Mouse (Mus musculus) lung, postnatal 25 days (tissue): ENCODE measurements around the gene Stard3.

ENCODE experiments used
- DNase-seq: peaks from one replicate; pipeline ENCODE4 v3.0.0; 2022; ENCODE audit warnings: low spot score

Gene Stard3

GRCm38 (mm10) chr11:98329081-98329959, 28.8 kb upstream of the Stard3 start, which contains the start of gene Neurod2:
TSS of gene Neurod2 (minus strand) at chr11:98329648.
- DNase-seq, result no peak

DNA sequence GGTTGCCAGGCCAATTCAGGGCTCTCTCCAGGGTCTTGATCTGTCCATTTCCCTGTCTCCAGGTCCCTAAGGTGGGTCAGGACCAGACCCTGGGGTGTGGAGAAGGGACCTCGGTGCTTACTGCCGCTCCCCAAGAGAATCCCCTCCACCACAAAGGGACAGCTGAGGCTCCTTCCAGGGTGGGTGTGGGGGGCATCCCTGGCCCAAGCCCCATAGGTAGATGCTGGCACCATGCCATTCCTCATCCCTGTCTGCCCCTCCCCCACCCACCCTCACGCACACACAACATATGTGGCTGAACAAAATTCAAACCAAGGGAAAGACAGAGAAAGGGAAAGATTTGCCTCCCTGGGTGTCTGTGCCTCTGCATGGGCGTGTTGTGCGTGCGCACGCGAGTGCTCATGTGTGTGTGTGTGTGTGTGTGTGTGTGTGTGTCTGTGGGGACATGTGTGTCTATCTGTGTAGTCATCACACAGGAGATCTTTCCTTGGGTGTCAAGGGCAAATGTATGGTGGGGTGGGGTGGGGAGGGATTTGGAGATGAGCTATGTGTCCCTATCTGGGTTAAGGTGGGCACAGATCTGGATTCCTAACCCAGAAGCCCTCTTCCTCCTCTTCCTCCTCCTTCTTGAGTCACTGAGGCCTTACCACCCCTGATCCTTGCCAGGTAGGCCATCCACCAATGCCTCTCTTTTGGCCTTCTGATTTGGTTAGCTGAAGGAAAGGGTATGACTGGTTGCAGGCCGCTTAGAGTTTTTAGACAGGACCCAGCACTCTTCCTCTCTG, 28.0 kb upstream of the Stard3 start:
- no peak for DNase-seq

GRCm38 (mm10) chr11:98330745-98331204, 27.4 kb upstream of the Stard3 start:
- no peak for DNase-seq

DNA sequence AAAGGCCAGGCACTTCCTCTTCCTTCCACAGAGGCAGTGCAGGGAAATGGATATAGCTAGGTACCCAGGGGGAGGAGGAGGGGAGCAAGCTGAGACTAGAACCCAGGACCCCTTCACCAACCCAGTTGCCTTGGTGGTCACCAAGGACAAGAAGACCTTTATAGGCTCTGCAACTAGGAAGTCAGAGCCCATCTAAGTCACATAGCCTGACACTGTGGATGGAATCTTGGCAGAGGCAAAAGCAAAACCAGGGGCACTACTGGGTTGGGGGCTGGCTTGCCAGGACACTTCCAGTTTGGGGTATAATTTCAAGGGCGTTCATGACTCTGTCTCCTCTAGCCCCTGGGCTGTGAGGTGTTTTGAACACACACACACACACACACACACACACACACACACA, 26.8 kb upstream of the Stard3 start:
- no peak for DNase-seq

DNA sequence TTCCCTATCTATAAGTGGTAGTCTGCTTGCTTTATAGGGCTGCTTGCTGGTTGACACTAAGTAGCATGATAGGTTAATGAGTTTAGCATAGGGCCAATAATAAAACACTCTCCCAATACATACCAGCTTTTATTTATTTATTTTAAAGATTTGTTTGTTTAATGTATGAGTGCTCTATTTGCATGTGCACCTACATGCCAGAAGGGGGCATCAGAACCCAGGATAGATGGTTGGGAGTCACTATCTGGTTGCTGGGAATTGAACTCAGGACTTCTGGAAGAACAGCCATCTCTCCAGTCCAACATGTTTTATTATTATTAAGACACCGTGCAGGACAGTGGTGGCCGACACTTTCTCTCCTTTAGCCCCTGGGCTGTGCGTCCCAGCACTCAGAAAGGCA, 26.0 kb upstream of the Stard3 start:
- DNase-seq, result no peak

- DNase-seq, result no peak
Measured at GRCm38 (mm10) chr11:98332841-98333240, 25.3 kb upstream of the Stard3 start.

DNA sequence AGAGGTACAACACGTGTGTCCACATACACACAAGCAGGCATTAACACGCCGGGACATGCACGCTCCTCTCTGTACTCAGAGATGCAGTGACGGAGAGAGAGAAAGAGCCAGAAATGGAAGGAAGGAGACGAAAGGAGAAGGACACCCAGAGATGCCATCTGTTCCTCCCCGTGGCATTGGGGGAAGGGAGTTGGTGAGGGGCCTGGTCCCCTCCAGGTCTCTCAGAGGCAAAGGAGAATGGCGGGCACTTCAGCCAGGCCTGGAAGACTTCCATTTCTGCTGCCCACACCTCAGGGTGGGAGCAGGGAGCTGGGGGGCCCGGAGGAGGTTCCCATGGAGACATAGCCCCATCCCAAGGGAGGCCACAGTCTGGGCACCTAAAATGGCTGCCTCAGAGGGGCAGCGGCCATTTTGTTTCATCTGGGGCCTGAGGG, 24.9 kb upstream of the Stard3 start:
- no peak for DNase-seq

GRCm38 (mm10) chr11:98333981-98334741, 24.0 kb upstream of the Stard3 start:
- no peak for DNase-seq

DNA sequence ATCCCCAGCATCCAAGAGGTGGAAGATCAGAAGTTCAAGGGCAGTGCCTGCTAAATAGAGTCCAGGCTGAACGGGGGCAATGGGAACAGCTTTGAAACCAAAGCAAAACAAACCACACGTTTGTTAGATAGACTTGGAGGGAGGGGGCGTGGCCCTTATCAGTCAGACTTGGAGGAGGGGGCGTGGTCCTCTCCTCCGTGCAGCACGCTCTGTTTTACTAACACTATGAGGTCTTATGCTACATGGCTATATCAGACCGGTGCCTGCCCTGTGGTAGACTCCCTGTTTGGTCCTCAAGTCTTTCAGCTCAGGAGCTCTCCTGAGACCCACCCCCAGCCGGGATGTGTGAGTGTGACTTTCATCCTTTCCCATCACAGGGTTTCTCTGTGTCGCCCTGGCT, 22.9 kb upstream of the Stard3 start:
- no peak for DNase-seq

GRCm38 (mm10) chr11:98336245-98337107, 21.7 kb upstream of the Stard3 start:
- no peak for DNase-seq

GRCm38 (mm10) chr11:98338507-98338961, 19.6 kb upstream of the Stard3 start:
- no peak for DNase-seq

DNA sequence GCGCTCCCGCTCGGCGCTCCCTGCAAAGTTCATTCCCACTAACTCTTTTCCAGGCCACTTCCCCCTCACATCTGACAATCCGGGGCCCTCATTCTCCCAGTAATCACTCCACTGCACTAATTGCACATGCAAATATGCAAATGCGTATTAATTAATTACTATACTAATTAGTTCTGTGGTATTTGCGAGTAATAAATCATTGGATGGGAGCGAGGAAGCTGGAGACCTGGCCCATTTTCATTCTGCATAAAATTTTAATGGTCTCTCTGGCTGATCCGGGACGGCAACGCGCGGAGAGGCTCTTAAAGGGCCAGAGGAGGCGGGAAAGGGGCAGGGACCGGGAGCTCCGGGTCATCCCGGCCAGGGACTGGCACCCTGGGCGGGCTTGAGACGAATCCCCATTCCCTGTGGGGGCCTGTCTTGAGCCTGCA, 19.1 kb upstream of the Stard3 start:
- no peak for DNase-seq

DNA sequence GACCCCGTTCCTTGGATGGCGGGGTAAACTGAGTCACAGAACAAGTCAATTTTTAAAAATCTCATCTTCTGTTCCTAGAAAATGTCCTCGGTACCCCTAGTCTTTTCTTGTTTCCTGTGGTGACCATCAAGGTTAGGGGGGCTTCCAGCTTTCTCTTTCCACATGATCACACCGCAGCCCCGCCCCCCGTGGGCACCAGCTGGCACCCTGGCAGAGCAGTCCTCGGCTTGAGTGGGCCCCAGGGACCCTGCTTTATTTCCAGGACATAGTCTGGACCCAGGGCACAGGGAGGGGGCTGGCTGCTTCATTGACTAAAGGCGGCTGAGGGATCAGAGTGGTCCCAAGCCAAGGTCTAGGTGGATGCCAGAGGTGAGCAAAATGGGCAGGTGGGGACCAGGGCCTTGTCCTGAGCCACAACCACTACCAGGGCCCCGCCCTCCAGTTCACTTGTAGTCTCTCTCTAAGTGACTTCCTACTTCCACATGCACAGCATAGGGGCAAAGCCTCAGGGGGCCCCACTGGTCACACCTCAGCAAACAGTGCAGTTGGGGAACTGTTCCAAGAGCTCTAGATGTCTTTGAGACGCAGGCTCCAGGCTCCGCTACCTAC, 18.4 kb upstream of the Stard3 start:
- no peak for DNase-seq

DNA sequence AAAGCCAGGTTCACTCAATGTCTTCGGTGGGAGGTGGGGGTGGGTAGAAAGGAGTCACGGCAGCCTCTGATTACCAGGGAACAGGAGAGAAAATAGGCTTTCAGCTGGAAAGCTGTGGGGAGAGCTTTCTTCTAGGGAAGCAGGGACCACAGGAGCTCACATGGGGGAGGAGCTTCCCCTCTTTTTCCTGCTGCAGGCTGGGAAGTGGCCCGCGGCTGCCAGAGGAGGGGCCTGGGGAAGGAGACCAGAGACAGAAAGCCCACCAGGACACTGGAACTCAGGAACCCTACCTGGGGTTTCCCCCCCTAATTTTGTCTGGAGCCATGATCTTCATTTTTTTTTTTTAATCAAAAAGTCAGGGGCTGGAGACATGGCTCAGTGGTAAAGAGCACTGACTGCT, 17.6 kb upstream of the Stard3 start:
- no peak for DNase-seq

DNA sequence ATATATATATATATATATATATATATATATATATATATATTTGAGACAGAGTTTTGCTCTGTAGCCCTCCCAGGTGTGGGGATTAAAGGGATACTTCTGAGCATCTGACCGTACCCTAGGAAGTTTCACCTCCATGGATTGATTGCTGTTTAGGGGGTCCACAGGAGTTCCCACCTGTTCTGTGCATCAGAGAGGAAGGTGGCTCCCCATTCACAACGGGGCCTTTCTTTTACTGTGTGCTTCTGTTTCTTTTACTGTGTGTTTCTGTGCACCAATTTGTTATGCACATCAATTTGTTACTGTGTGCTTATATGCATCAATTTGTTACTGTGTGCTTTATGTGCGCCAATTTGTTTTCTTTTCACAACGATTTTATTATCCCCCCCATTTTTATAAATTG, 17.0 kb upstream of the Stard3 start:
- DNase-seq, result no peak

GRCm38 (mm10) chr11:98342000-98342945, 15.9 kb upstream of the Stard3 start:
- peak; percentile 91 for DNase-seq

- DNase-seq, result peak; percentile 76
Measured at GRCm38 (mm10) chr11:98345253-98345652, 12.9 kb upstream of the Stard3 start.

GRCm38 (mm10) chr11:98346168-98346567, 12.0 kb upstream of the Stard3 start:
- no peak for DNase-seq

DNA sequence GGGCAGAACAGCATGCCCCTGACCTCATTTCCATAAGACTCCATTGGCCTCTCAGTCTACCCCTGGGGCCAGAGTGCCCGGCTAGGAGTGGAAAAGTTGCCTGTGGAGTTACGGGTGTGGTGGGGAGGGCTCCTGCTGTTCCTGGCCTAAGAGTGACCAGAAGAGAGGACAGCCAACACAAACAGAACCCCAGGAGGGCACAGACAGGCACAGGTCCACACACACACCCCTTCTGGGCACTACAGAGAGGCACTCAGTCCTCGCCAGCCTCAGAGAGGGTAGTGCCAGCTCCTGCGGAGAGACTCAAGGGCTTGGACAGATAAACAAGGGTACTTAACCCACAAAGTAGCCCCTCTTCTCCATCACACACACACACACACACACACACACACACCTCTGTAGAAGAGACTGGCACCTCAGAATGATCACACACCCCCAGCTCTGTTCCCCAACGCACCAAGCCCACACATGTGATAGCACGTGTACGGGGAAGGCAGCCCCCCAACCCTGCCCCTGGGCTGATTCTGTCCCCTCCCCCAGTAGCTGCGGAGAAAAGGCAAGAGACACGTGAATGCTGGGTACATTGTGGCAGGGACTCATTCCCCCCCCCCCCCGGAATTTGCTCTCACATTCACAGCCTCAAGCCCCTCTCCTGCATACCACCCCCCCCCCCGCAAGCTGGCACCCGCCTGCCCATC, 10.6 kb upstream of the Stard3 start:
- DNase-seq, result peak; percentile 63
